Mouse (Mus musculus) granulocyte monocyte progenitor cell, adult 5-6 weeks (primary cell): ENCODE data around the gene Olfr1023. TPM values are rescaled to one million over a fixed set of nuclear protein-coding genes. Genes with fewer than 3 reads are reported as not detected.

Source experiments
- ATAC-seq: replicated peaks from 2 replicates; pipeline ENCODE4 v1.8.0; 2016; ENCODE audit warnings: mild to moderate bottlenecking, moderate TSS enrichment, inconsistent platforms; ENCODE audit not compliant: poor library complexity, severe bottlenecking
- total RNA-seq, 2 experiments: library from RNA; stranded (forward) in 1 of 2; stranded (reverse) in 1 of 2; fragments of 200-712, 200-1000 nt in 1 of 2; fragments of >200 nt in 1 of 2; fragmentation: Nextera tagmentation in 1 of 2; gene quantifications; 2 replicates each; pipeline ENCODE4 v1.2.3; 2014 to 2017

Gene Olfr1023
- not detected in 2 replicates for total RNA-seq (2014; fragmentation: Nextera tagmentation)
- total RNA-seq (2017): not detected in 2 replicates

DNA sequence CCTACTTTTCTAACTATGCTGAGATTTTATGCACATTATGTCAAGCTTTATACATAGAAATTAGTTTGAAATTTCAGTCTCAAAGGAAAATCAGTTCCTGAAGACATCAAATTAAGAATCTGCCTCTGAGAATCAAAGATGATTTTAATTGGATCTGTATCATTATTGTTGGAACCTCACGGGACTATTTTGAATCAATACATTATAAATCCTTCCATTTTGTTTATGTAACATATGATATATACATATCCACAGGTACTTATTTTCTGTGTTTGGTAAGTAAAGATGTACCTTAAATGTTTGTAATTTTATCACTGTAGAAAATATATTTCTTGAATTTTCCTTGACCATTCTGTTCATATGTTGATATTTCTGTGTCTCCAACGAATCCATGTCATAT is at the start of gene Olfr1023:
Olfr1023 (plus strand) TSS at position 301 of the 400 bp plus-strand sequence.
- ATAC-seq: no peak

DNA sequence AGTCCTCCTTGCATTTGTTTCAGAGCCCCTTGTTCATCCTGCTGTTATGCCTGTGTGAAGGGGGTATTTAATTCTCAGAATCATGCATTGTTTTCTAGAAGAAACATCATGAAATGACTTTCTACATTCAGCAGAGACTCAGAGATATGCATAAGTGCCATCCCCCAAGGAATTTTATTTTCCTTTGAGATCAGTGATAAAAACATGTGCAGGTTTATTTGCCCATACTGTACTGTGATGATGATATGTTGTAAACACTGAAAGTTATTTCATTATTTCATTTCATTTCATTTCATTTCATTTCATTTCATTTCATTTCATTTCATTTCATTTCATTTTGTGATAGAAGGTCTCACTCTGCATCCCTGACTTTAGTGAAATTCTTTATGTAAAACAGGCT is 40.1 kb upstream of the Olfr1023 start, which contains the start of gene Olfr1019:
Olfr1019 (minus strand) TSS at position 101 of the 400 bp plus-strand sequence.
- no peak for ATAC-seq

DNA sequence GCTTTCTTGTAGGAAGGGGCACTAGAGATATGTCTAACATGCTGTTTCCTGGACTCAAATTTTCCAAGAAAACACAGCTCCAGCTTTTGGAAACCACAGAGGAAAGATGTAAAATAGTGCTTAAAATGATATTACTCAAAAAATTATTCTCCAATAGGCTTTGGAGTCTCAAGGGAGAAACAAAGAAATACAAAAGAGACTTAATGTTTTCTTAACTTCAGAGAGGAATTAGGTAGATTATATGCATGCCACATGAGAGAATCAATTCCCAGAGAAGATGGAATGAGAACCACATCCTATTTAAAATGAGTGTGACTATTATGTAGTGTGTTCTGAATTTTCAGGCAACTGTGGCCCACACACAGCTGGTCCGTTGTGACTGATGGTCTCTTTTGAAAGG is 38.7 kb upstream of the Olfr1023 start, which contains the start of gene Olfr1020:
Olfr1020 (plus strand) TSS at position 301 of the 400 bp plus-strand sequence.
- ATAC-seq: no peak

- no peak for ATAC-seq
Observed at GRCm38 (mm10) chr2:85868294-85868693, 17.1 kb upstream of the Olfr1023 start, which contains the start of gene Olfr1022. Gene Olfr1022, plus strand, starts transcription at chr2:85868594.

DNA sequence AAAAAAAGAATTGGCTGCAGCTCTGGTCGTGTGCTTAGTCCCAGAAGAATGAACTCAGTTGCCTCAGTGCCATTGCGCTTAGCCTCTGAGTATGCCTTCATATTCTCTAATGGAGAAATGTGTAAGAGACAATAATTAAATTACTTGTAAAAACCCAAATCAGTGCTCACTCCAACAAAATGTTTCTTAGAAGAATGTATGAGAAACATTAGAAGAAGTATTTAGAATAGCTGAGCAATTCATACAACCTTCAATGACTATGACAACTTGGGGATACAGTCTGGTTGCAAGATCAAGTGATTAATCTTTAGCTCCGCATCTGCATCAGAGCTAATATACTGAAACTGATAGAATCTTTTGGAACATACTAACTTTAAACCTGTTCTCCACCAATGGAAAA is 19.5 kb downstream of the Olfr1023 start, which contains the start of gene Olfr1024:
Olfr1024 (minus strand) TSS at position 101 of the 400 bp plus-strand sequence.
- ATAC-seq: no peak

- ATAC-seq: no peak
Observed at GRCm38 (mm10) chr2:85913197-85913596, 27.8 kb downstream of the Olfr1023 start.

DNA sequence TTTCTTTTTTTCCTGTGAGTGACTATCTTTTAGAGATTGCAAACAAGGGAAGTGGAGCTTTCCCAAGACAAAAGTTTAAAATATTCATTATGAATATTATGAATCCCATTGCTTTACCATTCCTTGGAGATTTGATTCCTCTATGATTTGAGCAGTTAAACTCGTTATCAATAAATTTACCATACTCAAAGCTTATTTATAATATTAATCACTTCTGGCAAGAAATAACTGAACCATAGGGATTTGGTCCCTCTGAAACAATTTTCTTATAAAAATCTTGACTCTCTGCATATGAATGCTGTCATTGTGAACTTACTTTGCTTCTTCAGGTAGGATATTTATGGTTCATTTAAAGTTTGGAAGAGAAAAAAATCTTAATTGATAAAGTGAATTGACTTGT is 29.5 kb downstream of the Olfr1023 start, which contains the start of gene Olfr1025-ps1:
Olfr1025-ps1 (plus strand) TSS at position 301 of the 400 bp plus-strand sequence.
- no peak for ATAC-seq

- ATAC-seq: no peak
Observed at GRCm38 (mm10) chr2:85921258-85921657, 35.8 kb downstream of the Olfr1023 start, which contains the start of gene Olfr1026. Gene Olfr1026, plus strand, starts transcription at chr2:85921558.

Other genes starting within 250 kb of the Olfr1023 start
- not detected in 2 replicates for gene Olfr1002, start 234.9 kb upstream of the Olfr1023 start, total RNA-seq (2014; fragmentation: Nextera tagmentation)
- gene Olfr1002, start 234.9 kb upstream of the Olfr1023 start, total RNA-seq (2017): not detected in 2 replicates
- gene Olfr154, start 221.2 kb upstream of the Olfr1023 start, total RNA-seq (2014; fragmentation: Nextera tagmentation): not detected in 2 replicates
- not detected in 2 replicates for gene Olfr154, start 221.2 kb upstream of the Olfr1023 start, total RNA-seq (2017)
- not detected in 2 replicates for gene Olfr1006, start 206.9 kb upstream of the Olfr1023 start, total RNA-seq (2014; fragmentation: Nextera tagmentation)
- not detected in 2 replicates for gene Olfr1006, start 206.9 kb upstream of the Olfr1023 start, total RNA-seq (2017)
- gene Olfr1008, start 196.2 kb upstream of the Olfr1023 start, total RNA-seq (2014; fragmentation: Nextera tagmentation): not detected in 2 replicates
- gene Olfr1008, start 196.2 kb upstream of the Olfr1023 start, total RNA-seq (2017): not detected in 2 replicates
- gene Olfr1009, start 170.2 kb upstream of the Olfr1023 start, total RNA-seq (2014; fragmentation: Nextera tagmentation): not detected in 2 replicates
- not detected in 2 replicates for gene Olfr1009, start 170.2 kb upstream of the Olfr1023 start, total RNA-seq (2017)
- gene Olfr1012, start 122.9 kb upstream of the Olfr1023 start, total RNA-seq (2014; fragmentation: Nextera tagmentation): not detected in 2 replicates
- not detected in 2 replicates for gene Olfr1012, start 122.9 kb upstream of the Olfr1023 start, total RNA-seq (2017)
- not detected in 2 replicates for gene Olfr1013, start 118.5 kb upstream of the Olfr1023 start, total RNA-seq (2014; fragmentation: Nextera tagmentation)
- gene Olfr1013, start 118.5 kb upstream of the Olfr1023 start, total RNA-seq (2017): not detected in 2 replicates
- gene Olfr1014, start 112.9 kb upstream of the Olfr1023 start, total RNA-seq (2014; fragmentation: Nextera tagmentation): not detected in 2 replicates
- gene Olfr1014, start 112.9 kb upstream of the Olfr1023 start, total RNA-seq (2017): not detected in 2 replicates
- not detected in 2 replicates for gene Olfr1015, start 103.6 kb upstream of the Olfr1023 start, total RNA-seq (2014; fragmentation: Nextera tagmentation)
- gene Olfr1015, start 103.6 kb upstream of the Olfr1023 start, total RNA-seq (2017): not detected in 2 replicates
- gene Olfr1016, start 83.1 kb upstream of the Olfr1023 start, total RNA-seq (2014; fragmentation: Nextera tagmentation): not detected in 2 replicates
- not detected in 2 replicates for gene Olfr1016, start 83.1 kb upstream of the Olfr1023 start, total RNA-seq (2017)
- gene Olfr1018, start 67.2 kb upstream of the Olfr1023 start, total RNA-seq (2014; fragmentation: Nextera tagmentation): not detected in 2 replicates
- not detected in 2 replicates for gene Olfr1018, start 67.2 kb upstream of the Olfr1023 start, total RNA-seq (2017)
- not detected in 2 replicates for gene Olfr1019, start 40.2 kb upstream of the Olfr1023 start, total RNA-seq (2014; fragmentation: Nextera tagmentation)
- not detected in 2 replicates for gene Olfr1019, start 40.2 kb upstream of the Olfr1023 start, total RNA-seq (2017)
- gene Olfr1020, start 38.6 kb upstream of the Olfr1023 start, total RNA-seq (2014; fragmentation: Nextera tagmentation): not detected in 2 replicates
- gene Olfr1020, start 38.6 kb upstream of the Olfr1023 start, total RNA-seq (2017): not detected in 2 replicates
- not detected in 2 replicates for gene Olfr1022, start 17.0 kb upstream of the Olfr1023 start, total RNA-seq (2014; fragmentation: Nextera tagmentation)
- not detected in 2 replicates for gene Olfr1022, start 17.0 kb upstream of the Olfr1023 start, total RNA-seq (2017)
- not detected in 2 replicates for gene Olfr1024, start 19.4 kb downstream of the Olfr1023 start, total RNA-seq (2014; fragmentation: Nextera tagmentation)
- gene Olfr1024, start 19.4 kb downstream of the Olfr1023 start, total RNA-seq (2017): not detected in 2 replicates
- not detected in 2 replicates for gene Olfr1025-ps1, start 29.6 kb downstream of the Olfr1023 start, total RNA-seq (2014; fragmentation: Nextera tagmentation)
- gene Olfr1025-ps1, start 29.6 kb downstream of the Olfr1023 start, total RNA-seq (2017): not detected in 2 replicates
- gene Olfr1026, start 35.9 kb downstream of the Olfr1023 start, total RNA-seq (2014; fragmentation: Nextera tagmentation): not detected in 2 replicates
- gene Olfr1026, start 35.9 kb downstream of the Olfr1023 start, total RNA-seq (2017): not detected in 2 replicates
- gene Olfr1028, start 64.8 kb downstream of the Olfr1023 start, total RNA-seq (2014; fragmentation: Nextera tagmentation): not detected in 2 replicates
- not detected in 2 replicates for gene Olfr1028, start 64.8 kb downstream of the Olfr1023 start, total RNA-seq (2017)
- not detected in 2 replicates for gene Olfr1029, start 88.3 kb downstream of the Olfr1023 start, total RNA-seq (2014; fragmentation: Nextera tagmentation)
- not detected in 2 replicates for gene Olfr1029, start 88.3 kb downstream of the Olfr1023 start, total RNA-seq (2017)
- not detected in 2 replicates for gene Olfr1030, start 93.6 kb downstream of the Olfr1023 start, total RNA-seq (2014; fragmentation: Nextera tagmentation)
- not detected in 2 replicates for gene Olfr1030, start 93.6 kb downstream of the Olfr1023 start, total RNA-seq (2017)
- not detected in 2 replicates for gene Olfr1031, start 104.7 kb downstream of the Olfr1023 start, total RNA-seq (2014; fragmentation: Nextera tagmentation)
- not detected in 2 replicates for gene Olfr1031, start 104.7 kb downstream of the Olfr1023 start, total RNA-seq (2017)
- gene Olfr1032, start 119.9 kb downstream of the Olfr1023 start, total RNA-seq (2014; fragmentation: Nextera tagmentation): not detected in 2 replicates
- gene Olfr1032, start 119.9 kb downstream of the Olfr1023 start, total RNA-seq (2017): not detected in 2 replicates
- gene Olfr1033, start 135.0 kb downstream of the Olfr1023 start, total RNA-seq (2014; fragmentation: Nextera tagmentation): 0.71 TPM in 1 of 2 replicates, not detected in the other
- gene Olfr1033, start 135.0 kb downstream of the Olfr1023 start, total RNA-seq (2017): not detected in 2 replicates
- not detected in 2 replicates for gene Olfr1034, start 160.2 kb downstream of the Olfr1023 start, total RNA-seq (2014; fragmentation: Nextera tagmentation)
- gene Olfr1034, start 160.2 kb downstream of the Olfr1023 start, total RNA-seq (2017): not detected in 2 replicates
- gene Olfr1036, start 188.4 kb downstream of the Olfr1023 start, total RNA-seq (2014; fragmentation: Nextera tagmentation): not detected in 2 replicates
- gene Olfr1036, start 188.4 kb downstream of the Olfr1023 start, total RNA-seq (2017): not detected in 2 replicates
- gene Olfr1037, start 201.7 kb downstream of the Olfr1023 start, total RNA-seq (2014; fragmentation: Nextera tagmentation): not detected in 2 replicates
- not detected in 2 replicates for gene Olfr1037, start 201.7 kb downstream of the Olfr1023 start, total RNA-seq (2017)